Mouse (Mus musculus) heart, embryonic 11.5 days (tissue): Measurements from ENCODE around the gene Txndc17. TPM values are rescaled to one million over a fixed set of nuclear protein-coding genes. Genes with fewer than 3 reads are reported as not detected.
A peak's percentile ranks its signal among the peaks of the same experiment; 100 is the strongest.

Experiments
- ATAC-seq: fragments of 200-750 bp; cut with Nextera tagmentation; replicated peaks from 2 replicates; pipeline ENCODE4 v1.8.0; 2017; ENCODE audit warnings: moderate library complexity; ENCODE audit not compliant: insufficient number of reproducible peaks, low FRiP score, low TSS enrichment
- H3K27ac ChIP-seq: fragments of 300-500 bp; sonication (generic); 2 replicates; pipeline ENCODE4 v1.5.1; 2014; ENCODE audit warnings: mild to moderate bottlenecking, low read depth, low read length
- H3K27me3 ChIP-seq: fragments of 300-500 bp; sonication (generic); 2 replicates; pipeline ENCODE4 v1.6.1; 2014; ENCODE audit warnings: mild to moderate bottlenecking, low read length, mixed read lengths; ENCODE audit not compliant: control insufficient read depth, insufficient read depth
- H3K36me3 ChIP-seq: fragments of 300-500 bp; sonication (generic); 2 replicates; pipeline ENCODE4 v1.6.1; 2014; ENCODE audit warnings: mild to moderate bottlenecking, low read length, moderate library complexity, mixed read lengths; ENCODE audit not compliant: control insufficient read depth, insufficient read depth
- H3K4me1 ChIP-seq: fragments of 300-500 bp; sonication (generic); 2 replicates; pipeline ENCODE4 v1.6.1; 2014; ENCODE audit warnings: low read length; ENCODE audit not compliant: control insufficient read depth, insufficient read depth
- H3K4me2 ChIP-seq: fragments of 300-500 bp; sonication (generic); 2 replicates; pipeline ENCODE4 v1.6.1; 2014; ENCODE audit warnings: mild to moderate bottlenecking, moderate library complexity
- H3K4me3 ChIP-seq: fragments of 300-500 bp; sonication (generic); 2 replicates; pipeline ENCODE4 v1.5.1; 2014; ENCODE audit warnings: low read depth, low read length
- H3K9ac ChIP-seq: fragments of 300-500 bp; sonication (generic); 2 replicates; pipeline ENCODE4 v1.6.1; 2014; ENCODE audit warnings: mild to moderate bottlenecking, low read depth, low read length, moderate library complexity
- H3K9me3 ChIP-seq: fragments of 300-500 bp; sonication (generic); replicated peaks from 2 replicates; pipeline ENCODE4 v1.6.1; 2016; ENCODE audit warnings: low read length; ENCODE audit not compliant: control insufficient read depth
- WGBS: fragments of 180-500 bp; shearing (Covaris S2); extraction: QIAGEN DNeasy Blood & Tissue Kit; methylation state at CpG from one replicate; pipeline ENCODE4 v1.1.7; 2014; ENCODE audit not compliant: insufficient replicate concordance; 5-methylcytosine and 5-hydroxymethylcytosine counted together
- polyA plus RNA-seq: library from polyadenylated mRNA; unstranded; fragments of >200 nt; fragmentation: Nextera tagmentation; extraction: Ambion mirVana; gene quantifications from 2 replicates; pipeline ENCODE4 v1.2.1, GENCODE M21; 2014

The Txndc17 gene
- polyA plus RNA-seq, 1 experiment from 2014 or later = 150 TPM

GRCm38 (mm10) chr11:72207834-72208377 lies 559 bp downstream of the Txndc17 start:
- Histone ChIP-seq H3K4me1 (peaks cover 9% of the 10 kb centered on the region), H3K36me3 (peaks cover 12% of the 10 kb centered on the region), H3K4me3 (peak overlapping the region; percentile 91), H3K9me3 (no peaks in the 10 kb centered on the region), H3K9ac (peak overlapping the region; percentile 70), H3K27me3 (no peaks in the 10 kb centered on the region), H3K27ac (no peak overlapping the region), H3K4me2 (peak overlapping the region; percentile 94)
- 14% methylated on average over 17 of the region's 17 CpGs for WGBS
- ATAC-seq = no peak

GRCm38 (mm10) chr11:72214591-72215409 lies 7.5 kb downstream of the Txndc17 start:
- peaks cover 12% of the 10 kb centered on the region for H3K36me3 ChIP-seq
- peaks cover 9% of the 10 kb centered on the region for H3K4me1 ChIP-seq
- no peaks in the 10 kb centered on the region for H3K9me3 ChIP-seq
- peak overlapping the region; percentile 81 for H3K4me3 ChIP-seq
- peak overlapping the region; percentile 69; the same call in 1 of the 2 replicates for H3K27ac ChIP-seq
- H3K27me3 ChIP-seq = no peaks in the 10 kb centered on the region
- ATAC-seq = peak; percentile 94
- WGBS = 1% methylated on average over 51 of the region's 51 CpGs
- H3K9ac ChIP-seq = peak overlapping the region; percentile 74
- H3K4me2 ChIP-seq = peak overlapping the region; percentile 97

GRCm38 (mm10) chr11:72215410-72215797 lies 8.1 kb downstream of the Txndc17 start, which contains the start of gene Med31:
TSS of gene Med31 (minus strand) at chr11:72215592.
- H3K36me3 ChIP-seq = peaks cover 9% of the 10 kb centered on the region
- no peaks in the 10 kb centered on the region for H3K27me3 ChIP-seq
- H3K4me3 ChIP-seq = peak within 1 kb of the TSS; percentile 81
- 4% methylated on average over 29 of the region's 29 CpGs for WGBS
- peaks cover 9% of the 10 kb centered on the region for H3K4me1 ChIP-seq
- peak; percentile 76 for ATAC-seq
- H3K9ac ChIP-seq = peak within 1 kb of the TSS; percentile 74
- H3K9me3 ChIP-seq = no peaks in the 10 kb centered on the region
- peak within 1 kb of the TSS; percentile 97 for H3K4me2 ChIP-seq
- H3K27ac ChIP-seq = peak within 1 kb of the TSS; percentile 69; the same call in 1 of the 2 replicates

GRCm38 (mm10) chr11:72217116-72217515 lies 9.8 kb downstream of the Txndc17 start:
- Histone ChIP-seq H3K9me3 (no peaks in the 10 kb centered on the region), H3K36me3 (no peaks in the 10 kb centered on the region), H3K4me1 (peaks cover 9% of the 10 kb centered on the region), H3K27me3 (no peaks in the 10 kb centered on the region), H3K9ac (no peak overlapping the region), H3K27ac (no peak overlapping the region), H3K4me2 (no peak overlapping the region), H3K4me3 (no peak overlapping the region)
- WGBS = 79% methylated on average over 5 of the region's 5 CpGs
- no peak for ATAC-seq

- H3K4me2 ChIP-seq = no peak overlapping the region
- no peaks in the 10 kb centered on the region for H3K4me1 ChIP-seq
- no peak overlapping the region for H3K27ac ChIP-seq
- H3K27me3 ChIP-seq = no peaks in the 10 kb centered on the region
- H3K4me3 ChIP-seq = no peak overlapping the region
- no peaks in the 10 kb centered on the region for H3K9me3 ChIP-seq
- H3K36me3 ChIP-seq = no peaks in the 10 kb centered on the region
- no peak for ATAC-seq
- WGBS = 13% methylated on average over 6 of the region's 6 CpGs
- H3K9ac ChIP-seq = no peak overlapping the region
These were observed 13.9 kb downstream of the Txndc17 start for GRCm38 (mm10) chr11:72221278-72221677.

- H3K27me3 ChIP-seq = no peaks in the 10 kb centered on the region
- ATAC-seq = no peak
- 80% methylated on average over 4 of the region's 4 CpGs for WGBS
- H3K9me3 ChIP-seq = no peaks in the 10 kb centered on the region
- no peak overlapping the region for H3K27ac ChIP-seq
- H3K4me1 ChIP-seq = no peaks in the 10 kb centered on the region
- H3K9ac ChIP-seq = no peak overlapping the region
- H3K36me3 ChIP-seq = no peaks in the 10 kb centered on the region
- H3K4me3 ChIP-seq = no peak overlapping the region
- H3K4me2 ChIP-seq = no peak overlapping the region
These were observed 16.1 kb downstream of the Txndc17 start for GRCm38 (mm10) chr11:72223414-72223813.

- Histone ChIP-seq H3K4me1 (no peaks in the 10 kb centered on the region), H3K4me3 (no peak overlapping the region), H3K9me3 (no peaks in the 10 kb centered on the region), H3K27me3 (no peaks in the 10 kb centered on the region), H3K27ac (no peak overlapping the region), H3K36me3 (no peaks in the 10 kb centered on the region), H3K4me2 (no peak overlapping the region), H3K9ac (no peak overlapping the region)
- ATAC-seq = no peak
- 15% methylated on average over 5 of the region's 5 CpGs for WGBS
These were observed 17.5 kb downstream of the Txndc17 start for GRCm38 (mm10) chr11:72224865-72225264.

- Histone ChIP-seq H3K9me3 (no peaks in the 10 kb centered on the region), H3K27me3 (no peaks in the 10 kb centered on the region), H3K9ac (no peak overlapping the region), H3K36me3 (no peaks in the 10 kb centered on the region), H3K4me3 (no peak overlapping the region), H3K4me2 (no peak overlapping the region), H3K27ac (no peak overlapping the region), H3K4me1 (no peaks in the 10 kb centered on the region)
- no peak for ATAC-seq
- 70% methylated on average over 10 of the region's 10 CpGs for WGBS
These were observed 18.9 kb downstream of the Txndc17 start for GRCm38 (mm10) chr11:72226020-72226791.
